14 mouse cellular contexts compared by ENCODE assay signal in the genomic region with DNA sequence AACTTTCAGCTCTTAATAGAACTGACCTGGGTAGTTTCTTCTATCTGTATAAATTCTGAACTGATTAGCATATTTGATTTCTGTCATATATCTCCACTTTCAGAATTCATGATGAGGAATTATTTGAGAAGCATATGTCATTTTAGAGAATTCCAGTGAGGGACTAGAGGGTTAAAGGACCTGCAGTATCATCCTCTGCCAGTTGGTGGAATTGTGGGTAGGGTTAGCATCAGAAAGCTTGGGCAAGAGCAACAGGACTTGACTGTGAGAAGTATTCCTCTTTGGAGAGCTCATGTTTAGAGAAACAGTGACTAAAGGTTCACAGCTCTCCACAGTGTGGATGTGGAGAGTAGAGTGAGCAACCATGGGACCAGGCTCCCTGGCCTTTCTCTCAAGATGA.
DNase-seq lines count a peak whose midpoint lies in the region; ATAC-seq and TF ChIP-seq lines count a peak whose summit lies in the region.
"Had no signal": no experiment of that assay in that cellular context is flagged by ENCODE, and none has a peak within 500 bp of the region (broad histone marks: within the 10 kb centered on the region; RNA-seq: fewer than 3 reads in every experiment).

No protein-coding gene starts in this region.

- H3K4me2 ChIP-seq in kidney, postnatal 0 days (ENCODE audit: low read length), result no peak overlapping the region
- H3K4me2 ChIP-seq: kidney, embryonic 15.5 days; liver, embryonic 13.5 days had no signal

- peak; percentile 43; the same call in 1 of the 2 replicates for TF ChIP-seq CTCF in kidney, postnatal 0 days (IDR thresholded peaks at IDR 0.05; ENCODE audit: low read depth)
- no peak for TF ChIP-seq CTCF in thymus, adult 2 months (IDR thresholded peaks at IDR 0.05; ENCODE audit: borderline replicate concordance, control insufficient read depth, extremely low read depth, insufficient read depth, low read length, poor library complexity)

- H3K4me1 ChIP-seq in kidney, postnatal 0 days (replicated peaks; ENCODE audit: insufficient read depth, low read length), result no peaks in the 10 kb centered on the region
- peaks cover 3% of the 10 kb centered on the region; the same call in 1 of the 2 replicates for H3K4me1 ChIP-seq in thymus, adult 2 months (replicated peaks; ENCODE audit: control insufficient read depth, insufficient read depth, low read length)

- no peak; the same call in 1 of the 2 replicates for ATAC-seq in kidney, postnatal 0 days (replicated peaks; ENCODE audit: low FRiP score, low read depth)
- ATAC-seq in activated CD4-positive, CD25-positive, alpha-beta regulatory T cell, adult 4 months, result peak; percentile 64
- ATAC-seq in erythroid progenitor cell, adult 5-6 weeks (replicated peaks; ENCODE audit: low FRiP score, poor library complexity, severe bottlenecking), result no peak

- H3K9ac ChIP-seq in kidney, postnatal 0 days (ENCODE audit: low read depth, low read length), result no peak overlapping the region
- H3K9ac ChIP-seq: kidney, embryonic 15.5 days; liver, embryonic 13.5 days had no signal

- no peak overlapping the region for H3K27ac ChIP-seq in kidney, postnatal 0 days
- no peak overlapping the region for H3K27ac ChIP-seq in thymus, adult 2 months (ENCODE audit: control insufficient read depth, insufficient read depth, low read length)
- H3K27ac ChIP-seq: kidney, embryonic 15.5 days; liver, embryonic 13.5 days had no signal

- no peak overlapping the region for H3K4me3 ChIP-seq in kidney, postnatal 0 days (replicated peaks; ENCODE audit: low read depth, low read length)
- H3K4me3 ChIP-seq in thymus, adult 2 months (ENCODE audit: control insufficient read depth, insufficient read depth, low read length), result no peak overlapping the region
- H3K4me3 ChIP-seq: erythroblast, embryonic 14.5 days; kidney, embryonic 15.5 days; liver, embryonic 13.5 days; myocyte had no signal

- DNase-seq in kidney, postnatal 0 days (ENCODE audit: low spot score), result no peak
- DNase-seq in kidney, postnatal 25 days, result no peak
- peak; percentile 24 for DNase-seq in thymus, adult 2 months
- DNase-seq in thymus, postnatal 36 days, result no peak
- peak; percentile 23 for DNase-seq in thymus, postnatal 25 days
- DNase-seq: cerebellum, postnatal 36 days; heart, postnatal 4 days; liver, embryonic 13.5 days; right cerebral cortex, postnatal 25 days had no signal

- no peaks in the 10 kb centered on the region for H3K36me3 ChIP-seq in kidney, postnatal 0 days (ENCODE audit: insufficient read depth, low read length)
- no peaks in the 10 kb centered on the region for H3K36me3 ChIP-seq in thymus, adult 2 months (ENCODE audit: control insufficient read depth, insufficient read depth, low read length)
- H3K36me3 ChIP-seq: kidney, embryonic 15.5 days; liver, embryonic 13.5 days had no signal

- no peak for TF ChIP-seq POLR2A in thymus, adult 2 months (IDR thresholded peaks at IDR 0.05; ENCODE audit: control insufficient read depth, extremely low read depth, insufficient read depth, low read length, poor library complexity)

- no peaks in the 10 kb centered on the region for H3K9me3 ChIP-seq in kidney, postnatal 0 days (replicated peaks; ENCODE audit: low read length)
- H3K9me3 ChIP-seq: kidney, embryonic 15.5 days; liver, embryonic 13.5 days had no signal

- no peaks in the 10 kb centered on the region for H3K27me3 ChIP-seq in kidney, postnatal 0 days (ENCODE audit: insufficient read depth, low read length)
- no peaks in the 10 kb centered on the region for H3K27me3 ChIP-seq in thymus, adult 2 months (ENCODE audit: control insufficient read depth, insufficient read depth, low read length)
- H3K27me3 ChIP-seq: kidney, embryonic 15.5 days; liver, embryonic 13.5 days had no signal

Comparison
In these comparisons a context has a peak if more than half of its experiments do, and no peak if none do; other contexts are left out.
1. DNase-seq: peak in thymus, adult 2 months (single experiment) and thymus, postnatal 25 days (single experiment); none in kidney, postnatal 0 days (single experiment), kidney, postnatal 25 days (0 of 2) and thymus, postnatal 36 days (0 of 2).